ENCODE assay signal across 28 mouse cellular contexts in genomic region chr6:143888556-143888955, GRCm38 (mm10).
DNase-seq lines count a peak whose midpoint lies in the region; ATAC-seq and TF ChIP-seq lines count a peak whose summit lies in the region.
"Had no signal": no experiment of that assay in that cellular context is flagged by ENCODE, and none has a peak within 500 bp of the region (broad histone marks: within the 10 kb centered on the region; RNA-seq: fewer than 3 reads in every experiment).

No protein-coding gene starts in this region.

- H3K9me3 ChIP-seq in kidney, postnatal 0 days (replicated peaks; ENCODE audit: low read length) = no peaks in the 10 kb centered on the region
- no peaks in the 10 kb centered on the region for H3K9me3 ChIP-seq in hindbrain, embryonic 13.5 days
- H3K9me3 ChIP-seq: embryonic facial prominence, embryonic 13.5 days; forebrain, embryonic 12.5 days; forebrain, embryonic 15.5 days; heart, embryonic 15.5 days; hindbrain, embryonic 15.5 days had no signal

- H3K4me3 ChIP-seq in kidney, postnatal 0 days (replicated peaks; ENCODE audit: low read depth, low read length) = no peak overlapping the region
- no peak overlapping the region for H3K4me3 ChIP-seq in hindbrain, embryonic 13.5 days
- H3K4me3 ChIP-seq: embryonic facial prominence, embryonic 13.5 days; erythroblast, embryonic 14.5 days; forebrain, embryonic 12.5 days; forebrain, embryonic 15.5 days; heart, embryonic 12.5 days; heart, embryonic 15.5 days; hindbrain, embryonic 15.5 days had no signal

- peak; percentile 25 for DNase-seq in embryo, embryonic 10.5 days (ENCODE audit: low spot score)
- no peak for DNase-seq in embryo, embryonic 11 days
- peak; percentile 38 for DNase-seq in kidney, postnatal 0 days (ENCODE audit: low spot score)
- DNase-seq in kidney, postnatal 4 days = no peak
- peak; percentile 9 for DNase-seq in MN1 (ENCODE audit: low spot score)
- peak; percentile 31 for DNase-seq in mesoderm, embryonic 11.5 days (ENCODE audit: low read depth, low spot score)
- DNase-seq in layer of hippocampus, adult 8-10 months (ENCODE audit: low spot score in 2 of 2) = no peak
- DNase-seq: adrenal gland, postnatal 10 days; adrenal gland, postnatal 36 days; B cell, adult 2 months; cerebellum, adult 18-20 months; cerebellum, adult 9-11 months; cerebellum, postnatal 25 days; gastrocnemius, postnatal 14 days; heart, adult 18-20 months; heart, postnatal 10 days; heart, postnatal 36 days had no signal

- ATAC-seq in kidney, postnatal 0 days (replicated peaks; ENCODE audit: low FRiP score, low read depth) = no peak
- ATAC-seq in hindbrain, embryonic 13.5 days (ENCODE audit: low FRiP score) = no peak
- ATAC-seq: CD4-positive, CD25-positive, alpha-beta regulatory T cell, adult 4 months; forebrain, embryonic 15.5 days; intestine, postnatal 0 days; Patski had no signal

- H3K36me3 ChIP-seq in kidney, postnatal 0 days (ENCODE audit: insufficient read depth, low read length) = no peaks in the 10 kb centered on the region
- no peaks in the 10 kb centered on the region for H3K36me3 ChIP-seq in hindbrain, embryonic 13.5 days
- H3K36me3 ChIP-seq: heart, embryonic 12.5 days; heart, embryonic 15.5 days; hindbrain, embryonic 15.5 days had no signal

- H3K4me1 ChIP-seq in kidney, postnatal 0 days (replicated peaks; ENCODE audit: insufficient read depth, low read length) = no peaks in the 10 kb centered on the region
- H3K4me1 ChIP-seq in hindbrain, embryonic 13.5 days (replicated peaks) = 0 out of 2 replicates have a peak, but pooled peaks cover 4% of the 10 kb centered on the region
- H3K4me1 ChIP-seq: embryonic facial prominence, embryonic 13.5 days; forebrain, embryonic 12.5 days; forebrain, embryonic 15.5 days; heart, embryonic 12.5 days; heart, embryonic 15.5 days; hindbrain, embryonic 15.5 days had no signal

- no peak overlapping the region for H3K27ac ChIP-seq in kidney, postnatal 0 days
- no peak overlapping the region for H3K27ac ChIP-seq in hindbrain, embryonic 13.5 days
- H3K27ac ChIP-seq: embryonic facial prominence, embryonic 13.5 days; forebrain, embryonic 12.5 days; forebrain, embryonic 15.5 days; heart, embryonic 15.5 days; hindbrain, embryonic 15.5 days had no signal

- H3K9ac ChIP-seq in kidney, postnatal 0 days (ENCODE audit: low read depth, low read length) = no peak overlapping the region
- no peak overlapping the region for H3K9ac ChIP-seq in hindbrain, embryonic 13.5 days
- H3K9ac ChIP-seq: embryonic facial prominence, embryonic 13.5 days; forebrain, embryonic 12.5 days; forebrain, embryonic 15.5 days; heart, embryonic 12.5 days; heart, embryonic 15.5 days; hindbrain, embryonic 15.5 days had no signal

- WGBS in kidney, postnatal 0 days = 39% methylated on average over 7 of the region's 7 CpGs
- 71% methylated on average over 7 of the region's 7 CpGs for WGBS in hindbrain, embryonic 13.5 days

- H3K4me2 ChIP-seq in kidney, postnatal 0 days (ENCODE audit: low read length) = no peak overlapping the region
- H3K4me2 ChIP-seq in hindbrain, embryonic 13.5 days = no peak overlapping the region
- H3K4me2 ChIP-seq: embryonic facial prominence, embryonic 13.5 days; forebrain, embryonic 12.5 days; forebrain, embryonic 15.5 days; heart, embryonic 12.5 days; heart, embryonic 15.5 days; hindbrain, embryonic 15.5 days had no signal

- H3K27me3 ChIP-seq in kidney, postnatal 0 days (ENCODE audit: insufficient read depth, low read length) = no peaks in the 10 kb centered on the region
- no peaks in the 10 kb centered on the region for H3K27me3 ChIP-seq in hindbrain, embryonic 13.5 days
- H3K27me3 ChIP-seq: embryonic facial prominence, embryonic 13.5 days; forebrain, embryonic 12.5 days; forebrain, embryonic 15.5 days; heart, embryonic 12.5 days; heart, embryonic 15.5 days; hindbrain, embryonic 15.5 days; Patski had no signal

- TF ChIP-seq CTCF in kidney, postnatal 0 days (IDR thresholded peaks at IDR 0.05; ENCODE audit: low read depth) = no peak

Comparison
In these comparisons a context has a peak if more than half of its experiments do, and no peak if none do; other contexts are left out.
1. DNase-seq: peak in embryo, embryonic 10.5 days (single experiment), kidney, postnatal 0 days (single experiment), MN1 (single experiment) and mesoderm, embryonic 11.5 days (single experiment); none in embryo, embryonic 11 days (single experiment), kidney, postnatal 4 days (0 of 2) and layer of hippocampus, adult 8-10 months (0 of 2).